Mouse (Mus musculus): ENCODE measurements around the gene Dnal1. TPM values are rescaled to one million over a fixed set of nuclear protein-coding genes. Genes with fewer than 3 reads are reported as not detected.
"Not testable (repeated sequence)": the region's sequence is repeated elsewhere in the genome, so short reads cannot be mapped to it uniquely, and the experiment has no call there.

The Dnal1 gene
- 1 to 10 TPM; 6.2 to 7.8 (median 7.0) TPM for total RNA-seq (2022)

- peak; percentile 83 for DNase-seq (ENCODE audit: low spot score)
These were observed at the start of gene Dnal1 for GRCm38 (mm10) chr12:84114153-84114994. Gene Dnal1, plus strand, starts transcription at chr12:84114366.

DNA sequence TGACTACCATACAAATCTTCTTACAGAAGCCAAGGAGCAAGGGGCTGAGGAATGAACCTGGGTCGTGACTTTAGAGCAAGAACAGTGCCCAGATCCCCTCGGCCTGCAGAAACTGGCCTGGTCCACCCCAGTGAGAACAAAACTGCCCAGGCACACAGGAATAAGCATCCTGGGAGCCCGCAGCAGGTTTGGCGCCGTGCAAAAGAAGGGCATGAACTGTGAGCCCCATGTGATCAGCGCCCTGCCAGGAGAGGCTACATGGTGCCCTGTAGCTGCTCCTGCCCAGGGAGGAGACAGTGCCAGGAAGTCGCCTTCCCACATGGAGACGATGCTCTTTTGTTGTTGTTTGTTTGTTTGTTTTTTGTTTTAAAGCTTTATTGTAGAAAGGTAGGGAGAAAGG, 49.5 kb upstream of the Dnal1 start:
- DNase-seq (ENCODE audit: low spot score) = no peak

DNA sequence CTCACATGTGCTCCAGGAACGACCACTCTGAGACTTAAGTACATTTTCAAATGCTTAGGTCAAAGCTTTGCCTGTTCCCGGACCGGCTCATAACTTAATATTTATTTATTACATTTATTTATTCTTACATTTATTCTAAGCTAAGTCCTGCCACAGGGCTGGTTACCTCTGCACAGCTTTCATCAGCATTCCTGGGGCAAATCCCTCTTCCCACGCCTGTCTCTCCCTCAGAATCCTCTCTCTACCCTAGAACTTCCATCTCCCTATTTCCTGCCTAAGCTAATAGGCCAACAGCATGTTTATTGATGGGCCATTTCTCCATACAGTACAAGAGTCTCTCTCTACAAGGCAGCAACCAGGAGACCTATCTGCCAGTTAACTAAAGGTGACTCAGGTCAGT, 46.4 kb upstream of the Dnal1 start:
- DNase-seq (ENCODE audit: low spot score) = no peak

GRCm38 (mm10) chr12:84068296-84068695, 45.9 kb upstream of the Dnal1 start:
- no peak for DNase-seq (ENCODE audit: low spot score)

DNA sequence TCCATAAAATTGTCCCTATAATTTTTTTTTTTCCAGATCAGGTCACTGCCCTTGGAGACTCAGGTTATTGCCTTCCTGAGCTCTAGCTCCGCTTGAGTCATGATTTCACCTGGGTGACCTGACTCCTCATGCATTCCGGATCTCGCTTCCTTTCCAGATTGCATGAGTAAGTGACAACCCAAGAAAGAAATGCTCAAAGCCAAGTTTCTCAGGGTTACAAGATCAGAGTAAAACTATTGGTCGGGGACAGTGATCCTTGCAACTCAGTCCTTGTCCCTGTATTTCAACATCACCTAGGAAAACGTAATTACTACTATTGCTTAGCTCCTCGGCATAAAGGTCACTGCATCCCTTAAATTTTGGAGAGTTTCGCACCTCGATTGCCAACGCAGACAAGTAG, 45.2 kb upstream of the Dnal1 start, which contains the start of gene Acot5:
Gene Acot5, plus strand, starts transcription at position 340 of the 400 bp plus-strand sequence.
- no peak for DNase-seq (ENCODE audit: low spot score)

GRCm38 (mm10) chr12:84069582-84069981, 44.6 kb upstream of the Dnal1 start:
- peak; percentile 4 for DNase-seq (ENCODE audit: low spot score)

GRCm38 (mm10) chr12:84071696-84072095, 42.5 kb upstream of the Dnal1 start:
- DNase-seq (ENCODE audit: low spot score) = no peak

- DNase-seq (ENCODE audit: low spot score) = no peak
These were observed 36.7 kb upstream of the Dnal1 start for GRCm38 (mm10) chr12:84077371-84077990.

DNA sequence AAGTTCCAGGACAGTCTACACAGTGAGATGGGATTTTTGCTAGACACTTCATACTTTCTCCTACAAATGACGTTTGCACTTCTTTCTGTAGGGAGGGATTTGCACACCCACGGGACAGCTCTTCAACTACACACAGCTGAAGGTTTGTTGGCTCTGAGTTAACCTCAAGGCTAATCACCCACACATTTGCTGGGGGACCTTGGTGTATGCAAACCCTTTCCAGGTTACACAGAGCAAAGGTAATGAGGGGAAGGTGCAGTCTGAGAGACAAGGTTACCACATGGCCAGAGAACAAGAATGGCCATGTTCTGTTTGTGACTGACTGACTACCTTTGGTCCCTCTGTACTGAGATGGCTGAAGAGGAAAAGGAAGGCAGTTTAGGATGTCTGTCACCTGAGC, 30.3 kb upstream of the Dnal1 start:
- DNase-seq (ENCODE audit: low spot score) = no peak

DNA sequence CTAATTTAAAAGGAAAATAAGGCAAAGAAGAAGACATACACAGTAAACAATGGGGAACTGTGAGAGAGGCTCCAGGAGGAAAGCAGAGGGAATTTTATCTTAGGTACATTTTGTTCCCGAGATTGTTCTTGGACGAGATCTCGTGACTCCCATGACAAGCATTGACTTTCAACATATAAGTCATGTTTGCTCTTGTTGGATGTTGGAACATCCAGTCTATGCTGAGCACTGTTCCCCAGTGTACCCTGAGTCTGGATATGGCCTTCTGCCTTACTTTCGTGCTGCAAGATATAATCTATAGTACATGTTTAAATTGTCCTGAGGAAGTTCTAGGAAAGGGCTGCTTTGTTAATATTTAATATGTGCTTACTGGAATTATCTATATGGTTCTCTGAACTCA, 29.6 kb upstream of the Dnal1 start:
- no peak for DNase-seq (ENCODE audit: low spot score)

DNA sequence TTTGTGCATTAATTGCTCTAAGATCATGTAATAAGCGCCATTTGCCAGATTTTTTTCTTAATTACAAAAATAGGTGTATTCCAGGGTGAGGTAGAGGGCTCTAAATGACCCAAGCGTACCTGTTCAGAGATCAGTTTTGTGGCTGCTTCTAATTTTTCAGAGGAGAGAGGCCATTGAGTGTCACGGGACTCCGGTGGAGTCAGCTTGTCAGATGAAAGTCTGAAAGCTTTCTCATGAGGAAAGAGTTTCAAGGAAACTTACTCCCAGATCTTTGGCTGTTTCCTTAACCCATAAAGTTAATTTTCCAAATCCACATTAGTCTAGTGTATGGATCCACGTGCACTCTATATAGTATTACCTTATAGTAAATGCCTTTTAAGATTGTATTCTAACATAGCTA, 19.5 kb upstream of the Dnal1 start:
- not testable (repeated sequence) for DNase-seq (ENCODE audit: low spot score)

DNA sequence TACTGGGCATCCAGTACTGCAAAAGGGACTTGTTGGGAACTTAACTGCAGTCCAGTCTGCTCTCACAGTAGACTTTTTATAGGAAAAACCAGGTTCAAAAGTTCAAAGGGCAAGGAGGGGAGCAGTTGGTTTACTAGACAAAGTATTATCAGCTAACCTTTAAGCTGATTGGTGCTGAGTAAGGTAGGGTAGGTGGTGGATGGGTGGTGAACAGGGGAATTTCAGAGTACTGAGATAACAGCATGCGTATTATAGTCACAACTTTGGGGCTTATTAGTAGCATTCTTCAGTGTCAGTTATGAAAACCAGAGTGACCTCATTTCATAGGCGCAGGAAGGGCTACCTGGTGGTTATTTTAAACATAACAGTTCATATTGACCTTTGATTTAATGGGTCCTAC, 14.6 kb upstream of the Dnal1 start:
- DNase-seq (ENCODE audit: low spot score) = no peak

- DNase-seq (ENCODE audit: low spot score) = no peak
These were observed 14.1 kb upstream of the Dnal1 start for GRCm38 (mm10) chr12:84100071-84100470.

- peak; percentile 45 for DNase-seq (ENCODE audit: low spot score)
These were observed 13.3 kb upstream of the Dnal1 start, which contains the start of gene Acot6 for GRCm38 (mm10) chr12:84100604-84101492. Gene Acot6, plus strand, starts transcription at chr12:84100654.

- no peak for DNase-seq (ENCODE audit: low spot score)
These were observed 12.7 kb upstream of the Dnal1 start for GRCm38 (mm10) chr12:84101493-84101845.

GRCm38 (mm10) chr12:84107012-84107411, 7.2 kb upstream of the Dnal1 start:
- DNase-seq (ENCODE audit: low spot score) = no peak

- no peak for DNase-seq (ENCODE audit: low spot score)
These were observed 6.5 kb upstream of the Dnal1 start for GRCm38 (mm10) chr12:84107692-84108091.

GRCm38 (mm10) chr12:84109924-84110323, 4.2 kb upstream of the Dnal1 start:
- no peak for DNase-seq (ENCODE audit: low spot score)

GRCm38 (mm10) chr12:84110814-84111213, 3.4 kb upstream of the Dnal1 start:
- DNase-seq (ENCODE audit: low spot score) = no peak

DNA sequence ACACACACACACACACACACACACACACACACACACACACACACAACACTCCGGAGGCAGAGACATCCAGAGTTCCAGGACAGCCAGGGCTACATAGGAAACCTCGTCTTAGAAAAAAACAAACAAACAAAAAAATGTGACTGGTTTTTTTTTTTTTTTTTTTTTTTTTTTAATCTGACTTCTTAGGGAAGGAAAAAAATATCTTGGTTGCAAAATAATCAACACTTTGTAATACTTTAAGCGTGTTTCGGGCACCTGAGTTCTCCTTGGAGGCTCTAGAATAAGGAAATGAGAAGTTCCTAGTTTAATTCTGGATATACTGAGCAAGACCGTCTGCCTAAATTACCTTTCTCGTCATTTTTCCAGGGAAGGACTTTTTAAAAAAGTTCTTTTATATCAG, 490 bp upstream of the Dnal1 start:
- DNase-seq (ENCODE audit: low spot score) = no peak

DNA sequence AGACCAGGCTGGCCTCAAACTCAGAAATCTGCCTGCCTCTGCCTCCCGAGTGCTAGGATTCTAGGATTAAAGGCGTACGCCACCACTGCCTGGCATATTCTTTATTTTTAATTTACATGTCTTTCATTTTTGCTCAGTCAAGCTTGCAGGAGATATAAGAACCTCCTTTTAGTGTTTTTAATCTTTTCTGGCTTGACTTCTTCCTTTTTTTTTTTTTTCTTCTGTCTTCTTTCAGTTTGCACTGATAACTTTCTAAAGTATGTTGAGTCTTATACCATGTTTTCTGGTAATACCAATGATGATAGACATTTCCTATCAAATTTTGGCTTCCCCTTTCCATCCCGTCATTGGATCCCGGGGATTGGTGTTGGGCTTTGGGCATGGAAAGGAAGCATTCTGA, 5.4 kb downstream of the Dnal1 start:
- DNase-seq (ENCODE audit: low spot score) = no peak

GRCm38 (mm10) chr12:84125892-84126291, 11.7 kb downstream of the Dnal1 start:
- DNase-seq (ENCODE audit: low spot score) = no peak

All from heart, adult 8-10 months (tissue).